Mouse (Mus musculus): ENCODE data around the gene Gm8206. TPM values are rescaled to one million over a fixed set of nuclear protein-coding genes. Genes with fewer than 3 reads are reported as not detected.
"Not testable (repeated sequence)": the region's sequence is repeated elsewhere in the genome, so short reads cannot be mapped to it uniquely, and the experiment has no call there.

The Gm8206 gene
- polyA plus RNA-seq (2016; fragmentation: Nextera tagmentation; extraction: Ambion mirVana), result 1.8 TPM in 2 replicates

- H3K4me2 ChIP-seq (replicated peaks); H3K4me1 ChIP-seq; H3K36me3 ChIP-seq; H3K9me3 ChIP-seq; H3K27me3 ChIP-seq; H3K9ac ChIP-seq; ATAC-seq (ENCODE audit: insufficient number of reproducible peaks, insufficient read depth, low FRiP score, low TSS enrichment); H3K27ac ChIP-seq; H3K4me3 ChIP-seq: not testable (repeated sequence)
- 80% methylated on average over 2 of the region's 3 CpGs for WGBS
These were observed at the start of gene Gm8206 for GRCm38 (mm10) chr14:6093842-6094241. Gene Gm8206 (minus strand): TSS chr14:6093942.

- not testable (repeated sequence) for H3K36me3 ChIP-seq; H3K4me1 ChIP-seq; H3K27ac ChIP-seq; H3K9me3 ChIP-seq; H3K4me2 ChIP-seq (replicated peaks); H3K9ac ChIP-seq; H3K4me3 ChIP-seq; ATAC-seq (ENCODE audit: insufficient number of reproducible peaks, insufficient read depth, low FRiP score, low TSS enrichment); H3K27me3 ChIP-seq
- WGBS, result no CpG with 5 or more reads among the region's 1 CpGs
These were observed 32.0 kb upstream of the Gm8206 start, which contains the start of gene Gm3476 for GRCm38 (mm10) chr14:6125707-6126106. Gene Gm3476 (minus strand): TSS chr14:6125807.

- H3K27ac ChIP-seq, H3K9me3 ChIP-seq, H3K4me1 ChIP-seq, H3K27me3 ChIP-seq, H3K36me3 ChIP-seq: not testable (repeated sequence)
- H3K4me2 ChIP-seq (replicated peaks), result peak within 1 kb of the TSS; percentile 44
- H3K9ac ChIP-seq, result peak within 1 kb of the TSS; percentile 40
- peak within 1 kb of the TSS; percentile 37 for H3K4me3 ChIP-seq
- 0 out of 2 replicates have a peak, but pooled peaks have one; percentile 77 for ATAC-seq (ENCODE audit: insufficient number of reproducible peaks, insufficient read depth, low FRiP score, low TSS enrichment)
- WGBS, result under 1% methylated on average over 45 of the region's 51 CpGs
These were observed 14.7 kb upstream of the Gm8206 start, which contains the start of gene Gm3468 for GRCm38 (mm10) chr14:6108272-6108925. Gene Gm3468 (minus strand): TSS chr14:6108665.

DNA sequence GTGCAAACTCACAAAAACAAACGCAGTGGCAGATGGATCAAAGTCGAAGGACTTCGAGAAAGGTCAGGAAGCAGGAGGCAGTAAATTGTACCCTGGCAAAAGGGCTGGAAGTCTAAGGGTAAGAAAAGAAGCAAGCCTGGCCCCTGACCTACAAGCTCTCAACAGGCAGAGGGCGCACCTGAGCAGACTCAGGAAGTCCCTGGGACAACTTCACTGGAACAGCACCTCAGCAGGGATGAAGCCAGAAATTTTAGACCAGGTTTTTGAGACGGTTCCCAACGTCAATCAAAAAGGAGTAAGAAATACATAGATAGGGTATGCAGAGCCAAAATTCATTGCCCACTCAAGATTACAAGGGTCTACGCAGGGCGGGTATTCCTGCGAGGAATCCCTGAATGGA, 13.8 kb upstream of the Gm8206 start:
- Histone ChIP-seq H3K4me3 (peak overlapping the region; percentile 37), H3K4me2 (replicated peaks) (peak overlapping the region; percentile 44)
- not testable (repeated sequence) for ATAC-seq (ENCODE audit: insufficient number of reproducible peaks, insufficient read depth, low FRiP score, low TSS enrichment); H3K9ac ChIP-seq; H3K27ac ChIP-seq; H3K4me1 ChIP-seq; H3K36me3 ChIP-seq; H3K9me3 ChIP-seq; H3K27me3 ChIP-seq
- WGBS, result 8% methylated on average over 9 of the region's 9 CpGs

GRCm38 (mm10) chr14:6058167-6058566, 35.6 kb downstream of the Gm8206 start, which contains the start of gene Gm6337:
Gene Gm6337 (minus strand): TSS chr14:6058267.
- H3K9me3 ChIP-seq; H3K27me3 ChIP-seq; H3K36me3 ChIP-seq; H3K4me1 ChIP-seq; ATAC-seq (ENCODE audit: insufficient number of reproducible peaks, insufficient read depth, low FRiP score, low TSS enrichment); H3K4me3 ChIP-seq; H3K4me2 ChIP-seq (replicated peaks); H3K27ac ChIP-seq; H3K9ac ChIP-seq: not testable (repeated sequence)
- WGBS, result 88% methylated on average over 4 of the region's 4 CpGs

GRCm38 (mm10) chr14:5987136-5987535, 106.6 kb downstream of the Gm8206 start:
- H3K9me3 ChIP-seq; H3K36me3 ChIP-seq; H3K4me2 ChIP-seq (replicated peaks); H3K27ac ChIP-seq; H3K9ac ChIP-seq; H3K27me3 ChIP-seq; ATAC-seq (ENCODE audit: insufficient number of reproducible peaks, insufficient read depth, low FRiP score, low TSS enrichment); H3K4me1 ChIP-seq; H3K4me3 ChIP-seq: not testable (repeated sequence)
- 81% methylated on average over 7 of the region's 7 CpGs for WGBS

DNA sequence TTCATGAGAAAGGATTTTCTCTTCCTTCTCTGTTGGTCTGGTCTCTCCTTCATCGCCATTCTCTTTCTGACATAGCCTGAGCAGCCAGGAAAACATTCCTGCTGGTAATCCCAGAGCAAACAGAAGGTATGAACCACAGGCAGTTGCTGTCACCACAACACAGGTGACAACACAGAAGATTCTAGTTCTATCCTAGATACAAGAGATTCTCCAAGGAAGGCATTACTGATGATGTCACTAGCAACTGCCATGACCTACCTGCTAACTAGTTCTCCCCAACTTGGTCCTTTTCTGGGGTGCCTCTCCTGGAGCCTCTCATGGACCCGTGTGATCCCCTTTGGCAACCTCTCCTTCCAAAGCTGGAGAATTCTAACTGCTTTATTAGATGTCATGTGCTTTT, 114.7 kb downstream of the Gm8206 start, which contains the start of gene Gm3453:
Gene Gm3453, minus strand, starts transcription at position 101 of the 400 bp plus-strand sequence.
- not testable (repeated sequence) for H3K27me3 ChIP-seq; ATAC-seq (ENCODE audit: insufficient number of reproducible peaks, insufficient read depth, low FRiP score, low TSS enrichment); H3K36me3 ChIP-seq; H3K9me3 ChIP-seq; H3K4me1 ChIP-seq; H3K27ac ChIP-seq; H3K4me3 ChIP-seq; H3K4me2 ChIP-seq (replicated peaks); H3K9ac ChIP-seq
- WGBS, result 67% methylated on average over 2 of the region's 2 CpGs

Other genes starting within 250 kb of the Gm8206 start
- 0.26 TPM in 1 of 2 replicates, not detected in the other for gene Gm8237, start 213.6 kb downstream of the Gm8206 start, polyA plus RNA-seq (2016; fragmentation: Nextera tagmentation; extraction: Ambion mirVana)
- 0.52 and 0.56 TPM in 2 replicates for gene Gm3248, start 132.2 kb downstream of the Gm8206 start, polyA plus RNA-seq (2016; fragmentation: Nextera tagmentation; extraction: Ambion mirVana)
- not detected in 2 replicates for gene Gm3453, start 114.8 kb downstream of the Gm8206 start, polyA plus RNA-seq (2016; fragmentation: Nextera tagmentation; extraction: Ambion mirVana)
- not detected in 2 replicates for gene Gm6337, start 35.7 kb downstream of the Gm8206 start, polyA plus RNA-seq (2016; fragmentation: Nextera tagmentation; extraction: Ambion mirVana)
- gene Gm3468, start 14.7 kb upstream of the Gm8206 start, polyA plus RNA-seq (2016; fragmentation: Nextera tagmentation; extraction: Ambion mirVana), result 2.7 TPM in 2 replicates
- not detected in 2 replicates for gene Gm3476, start 31.9 kb upstream of the Gm8206 start, polyA plus RNA-seq (2016; fragmentation: Nextera tagmentation; extraction: Ambion mirVana)
- not detected in 2 replicates for gene Gm21560, start 125.3 kb upstream of the Gm8206 start, polyA plus RNA-seq (2016; fragmentation: Nextera tagmentation; extraction: Ambion mirVana)
- 1.8 and 2.7 TPM in 2 replicates for gene Gm3411, start 193.3 kb upstream of the Gm8206 start, polyA plus RNA-seq (2016; fragmentation: Nextera tagmentation; extraction: Ambion mirVana)
- gene Gm21103, start 210.9 kb upstream of the Gm8206 start, polyA plus RNA-seq (2016; fragmentation: Nextera tagmentation; extraction: Ambion mirVana), result not detected in 2 replicates
- not detected in 2 replicates for gene Gm3618, start 249.7 kb upstream of the Gm8206 start, polyA plus RNA-seq (2016; fragmentation: Nextera tagmentation; extraction: Ambion mirVana)

Data from embryonic facial prominence, embryonic 12.5 days (tissue).